Mouse (Mus musculus) heart, adult 2 months (tissue): ENCODE data around the gene Rpa2.

ENCODE experiments used
- CTCF ChIP-seq: fragments of 200-600 bp; IDR thresholded peaks from 2 replicates; pipeline ENCODE4 v1.8.1; 2022; ENCODE audit warnings: antibody characterized with exemption, mild to moderate bottlenecking, moderate library complexity
- EP300 ChIP-seq: fragments of 200-500 bp; IDR thresholded peaks from 2 replicates; pipeline ENCODE4 v1.6.1; 2011; ENCODE audit warnings: low read depth, low read length, control low read depth; ENCODE audit not compliant: insufficient read depth

- TF ChIP-seq CTCF = no peak
- TF ChIP-seq EP300 = peak; percentile 91
These were observed 34.1 kb downstream of the Rpa2 start for GRCm38 (mm10) chr4:132802171-132802637.
